Mouse (Mus musculus) limb, embryonic 14.5 days (tissue): ENCODE data around the gene Samd9l. TPM values are rescaled to one million over a fixed set of nuclear protein-coding genes. Genes with fewer than 3 reads are reported as not detected.
"Not testable (repeated sequence)": the region's sequence is repeated elsewhere in the genome, so short reads cannot be mapped to it uniquely, and the experiment has no call there.

Experiments used
- ATAC-seq: fragments of 200-750 bp; cut with Nextera tagmentation; 2 replicates; pipeline ENCODE4 v1.8.0; 2017; ENCODE audit warnings: low read depth, moderate number of reproducible peaks, moderate TSS enrichment; ENCODE audit not compliant: low FRiP score
- DNase-seq: peaks from one replicate; pipeline ENCODE4 v3.0.0-alpha.2; 2015; ENCODE audit warnings: low spot score
- H3K27ac ChIP-seq: fragments of 300-500 bp; sonication (generic); replicated peaks from 2 replicates; pipeline ENCODE4 v1.5.1; 2014; ENCODE audit warnings: low read depth, mild to moderate bottlenecking, low read length, moderate library complexity, mixed read lengths
- H3K27me3 ChIP-seq: fragments of 300-500 bp; sonication (generic); 2 replicates; pipeline ENCODE4 v1.6.1; 2014; ENCODE audit warnings: low read length, mixed read lengths; ENCODE audit not compliant: control insufficient read depth, insufficient read depth
- H3K36me3 ChIP-seq: fragments of 300-500 bp; sonication (generic); 2 replicates; pipeline ENCODE4 v1.6.1; 2014; ENCODE audit warnings: mild to moderate bottlenecking, low read length, moderate library complexity, mixed read lengths; ENCODE audit not compliant: control insufficient read depth, insufficient read depth
- H3K4me1 ChIP-seq: fragments of 300-500 bp; sonication (generic); 2 replicates; pipeline ENCODE4 v1.6.1; 2014; ENCODE audit warnings: antibody characterized with exemption, low read length, mixed read lengths; ENCODE audit not compliant: control insufficient read depth, insufficient read depth
- H3K4me2 ChIP-seq: fragments of 300-500 bp; sonication (generic); replicated peaks from 2 replicates; pipeline ENCODE4 v1.6.1; 2014; ENCODE audit warnings: low read depth, mild to moderate bottlenecking, low read length, moderate library complexity; ENCODE audit not compliant: severe bottlenecking
- H3K4me3 ChIP-seq: fragments of 300-500 bp; sonication (generic); replicated peaks from 2 replicates; pipeline ENCODE4 v1.5.1; 2014; ENCODE audit warnings: low read length
- H3K9ac ChIP-seq: fragments of 300-500 bp; sonication (generic); 2 replicates; pipeline ENCODE4 v1.6.1; 2014; ENCODE audit warnings: mild to moderate bottlenecking, low read depth, low read length, moderate library complexity; ENCODE audit not compliant: severe bottlenecking
- H3K9me3 ChIP-seq: fragments of 300-500 bp; sonication (generic); 2 replicates; pipeline ENCODE4 v1.6.1; 2016; ENCODE audit warnings: low read length; ENCODE audit not compliant: control insufficient read depth
- POLR2A ChIP-seq: fragments of 200-500 bp; IDR thresholded peaks from 2 replicates; pipeline ENCODE4 v1.8.0; 2012; ENCODE audit warnings: inconsistent platforms, mild to moderate bottlenecking, moderate library complexity, borderline replicate concordance; ENCODE audit not compliant: insufficient read depth, insufficient read length; ENCODE audit errors: extremely low read depth
- WGBS: fragments of 180-500 bp; shearing (Covaris S2); extraction: QIAGEN DNeasy Blood & Tissue Kit; methylation state at CpG from one replicate; pipeline ENCODE4 v1.1.7; 2014; 5-methylcytosine and 5-hydroxymethylcytosine counted together
- polyA plus RNA-seq, 2 experiments: library from polyadenylated mRNA; depleted of rRNA in 1 of 2; stranded (reverse) in 1 of 2; unstranded in 1 of 2; fragments of >200 nt; fragmentation: Nextera tagmentation in 1 of 2; extraction: Ambion mirVana in 1 of 2; gene quantifications; 2 replicates each; pipeline versions ENCODE4 v1.2.1 to v1.2.3; 2012 to 2014

Gene Samd9l
- 1.00 and 1.2 TPM in 2 replicates for polyA plus RNA-seq (2012; rRNA removed)
- polyA plus RNA-seq (2014; fragmentation: Nextera tagmentation; extraction: Ambion mirVana): 2.6 and 3.0 TPM in 2 replicates

- not testable (repeated sequence) for H3K4me1 ChIP-seq, H3K9ac ChIP-seq, H3K4me3 ChIP-seq, ATAC-seq, H3K27me3 ChIP-seq, H3K9me3 ChIP-seq, H3K36me3 ChIP-seq, H3K27ac ChIP-seq
- H3K4me2 ChIP-seq: 0 out of 2 replicates have a peak within 1 kb of the TSS, but pooled peaks have one; percentile 18
- WGBS: 38% methylated on average over 4 of the region's 4 CpGs
- peak; percentile 63 for DNase-seq
Observed at GRCm38 (mm10) chr6:3399340-3400068, at the start of gene Samd9l. Gene Samd9l (minus strand): TSS chr6:3399572.

- TF ChIP-seq POLR2A: no peak
- H3K27me3 ChIP-seq: no peaks in the 10 kb centered on the region
- DNase-seq: peak; percentile 65
- no peaks in the 10 kb centered on the region for H3K4me1 ChIP-seq
- no peak overlapping the region for H3K4me3 ChIP-seq
- ATAC-seq: peak; percentile 53; the same call in 1 of the 2 replicates
- 6% methylated on average over 5 of the region's 5 CpGs for WGBS
- H3K9me3 ChIP-seq: no peaks in the 10 kb centered on the region
- no peak overlapping the region for H3K4me2 ChIP-seq
- no peaks in the 10 kb centered on the region for H3K36me3 ChIP-seq
- no peak overlapping the region for H3K9ac ChIP-seq
- H3K27ac ChIP-seq: no peak overlapping the region
Observed at GRCm38 (mm10) chr6:3447404-3447803, 48.0 kb upstream of the Samd9l start.

GRCm38 (mm10) chr6:3443905-3444304, 44.5 kb upstream of the Samd9l start:
- Histone ChIP-seq H3K4me1 (no peaks in the 10 kb centered on the region), H3K9me3 (no peaks in the 10 kb centered on the region), H3K27me3 (no peaks in the 10 kb centered on the region), H3K4me3 (no peak overlapping the region), H3K27ac (no peak overlapping the region), H3K36me3 (no peaks in the 10 kb centered on the region), H3K9ac (no peak overlapping the region), H3K4me2 (no peak overlapping the region)
- ATAC-seq: no peak
- DNase-seq: no peak
- WGBS: 19% methylated on average over 1 of the region's 1 CpGs
- no peak for TF ChIP-seq POLR2A

- no peak for ATAC-seq
- TF ChIP-seq POLR2A: no peak
Observed at GRCm38 (mm10) chr6:3436087-3436486, 36.7 kb upstream of the Samd9l start.

GRCm38 (mm10) chr6:3430976-3431375, 31.6 kb upstream of the Samd9l start:
- ATAC-seq, H3K4me3 ChIP-seq, H3K9me3 ChIP-seq, H3K27ac ChIP-seq, H3K4me1 ChIP-seq, DNase-seq, H3K36me3 ChIP-seq, H3K9ac ChIP-seq, H3K4me2 ChIP-seq, H3K27me3 ChIP-seq: not testable (repeated sequence)
- WGBS: 83% methylated on average over 2 of the region's 2 CpGs

More at GRCm38 (mm10) chr6:3436087-3436486, 36.7 kb upstream of the Samd9l start:
- H3K9me3 ChIP-seq: no peaks in the 10 kb centered on the region
- no peak overlapping the region for H3K9ac ChIP-seq
- no peak overlapping the region for H3K27ac ChIP-seq
- no peaks in the 10 kb centered on the region for H3K36me3 ChIP-seq
- no peak for DNase-seq
- H3K4me2 ChIP-seq: no peak overlapping the region
- H3K4me3 ChIP-seq: no peak overlapping the region
- H3K4me1 ChIP-seq: no peaks in the 10 kb centered on the region
- H3K27me3 ChIP-seq: no peaks in the 10 kb centered on the region
